Mouse (Mus musculus) limb, embryonic 14.5 days (tissue): Measurements from ENCODE around the gene Jmjd8. TPM values are rescaled to one million over a fixed set of nuclear protein-coding genes. Genes with fewer than 3 reads are reported as not detected.
A peak's percentile ranks its signal among the peaks of the same experiment; 100 is the strongest.
"Not testable (repeated sequence)": the region's sequence is repeated elsewhere in the genome, so short reads cannot be mapped to it uniquely, and the experiment has no call there.

Experiments used
- ATAC-seq: fragments of 200-750 bp; cut with Nextera tagmentation; 2 replicates; pipeline ENCODE4 v1.8.0; 2017; ENCODE audit warnings: low read depth, moderate number of reproducible peaks, moderate TSS enrichment; ENCODE audit not compliant: low FRiP score
- DNase-seq: peaks from one replicate; pipeline ENCODE4 v3.0.0-alpha.2; 2015; ENCODE audit warnings: low spot score
- H3K27ac ChIP-seq: fragments of 300-500 bp; sonication (generic); replicated peaks from 2 replicates; pipeline ENCODE4 v1.5.1; 2014; ENCODE audit warnings: low read depth, mild to moderate bottlenecking, low read length, moderate library complexity, mixed read lengths
- H3K27me3 ChIP-seq: fragments of 300-500 bp; sonication (generic); 2 replicates; pipeline ENCODE4 v1.6.1; 2014; ENCODE audit warnings: low read length, mixed read lengths; ENCODE audit not compliant: control insufficient read depth, insufficient read depth
- H3K36me3 ChIP-seq: fragments of 300-500 bp; sonication (generic); 2 replicates; pipeline ENCODE4 v1.6.1; 2014; ENCODE audit warnings: mild to moderate bottlenecking, low read length, moderate library complexity, mixed read lengths; ENCODE audit not compliant: control insufficient read depth, insufficient read depth
- H3K4me1 ChIP-seq: fragments of 300-500 bp; sonication (generic); 2 replicates; pipeline ENCODE4 v1.6.1; 2014; ENCODE audit warnings: antibody characterized with exemption, low read length, mixed read lengths; ENCODE audit not compliant: control insufficient read depth, insufficient read depth
- H3K4me2 ChIP-seq: fragments of 300-500 bp; sonication (generic); replicated peaks from 2 replicates; pipeline ENCODE4 v1.6.1; 2014; ENCODE audit warnings: low read depth, mild to moderate bottlenecking, low read length, moderate library complexity; ENCODE audit not compliant: severe bottlenecking
- H3K4me3 ChIP-seq: fragments of 300-500 bp; sonication (generic); replicated peaks from 2 replicates; pipeline ENCODE4 v1.5.1; 2014; ENCODE audit warnings: low read length
- H3K9ac ChIP-seq: fragments of 300-500 bp; sonication (generic); 2 replicates; pipeline ENCODE4 v1.6.1; 2014; ENCODE audit warnings: mild to moderate bottlenecking, low read depth, low read length, moderate library complexity; ENCODE audit not compliant: severe bottlenecking
- H3K9me3 ChIP-seq: fragments of 300-500 bp; sonication (generic); 2 replicates; pipeline ENCODE4 v1.6.1; 2016; ENCODE audit warnings: low read length; ENCODE audit not compliant: control insufficient read depth
- POLR2A ChIP-seq: fragments of 200-500 bp; IDR thresholded peaks from 2 replicates; pipeline ENCODE4 v1.8.0; 2012; ENCODE audit warnings: inconsistent platforms, mild to moderate bottlenecking, moderate library complexity, borderline replicate concordance; ENCODE audit not compliant: insufficient read depth, insufficient read length; ENCODE audit errors: extremely low read depth
- WGBS: fragments of 180-500 bp; shearing (Covaris S2); extraction: QIAGEN DNeasy Blood & Tissue Kit; methylation state at CpG from one replicate; pipeline ENCODE4 v1.1.7; 2014; 5-methylcytosine and 5-hydroxymethylcytosine counted together
- polyA plus RNA-seq, 2 experiments: library from polyadenylated mRNA; depleted of rRNA in 1 of 2; stranded (reverse) in 1 of 2; unstranded in 1 of 2; fragments of >200 nt; fragmentation: Nextera tagmentation in 1 of 2; extraction: Ambion mirVana in 1 of 2; gene quantifications; 2 replicates each; pipeline versions ENCODE4 v1.2.1 to v1.2.3; 2012 to 2014

The Jmjd8 gene
- polyA plus RNA-seq, 2 experiments, result 41.5 to 64.4 TPM

DNA sequence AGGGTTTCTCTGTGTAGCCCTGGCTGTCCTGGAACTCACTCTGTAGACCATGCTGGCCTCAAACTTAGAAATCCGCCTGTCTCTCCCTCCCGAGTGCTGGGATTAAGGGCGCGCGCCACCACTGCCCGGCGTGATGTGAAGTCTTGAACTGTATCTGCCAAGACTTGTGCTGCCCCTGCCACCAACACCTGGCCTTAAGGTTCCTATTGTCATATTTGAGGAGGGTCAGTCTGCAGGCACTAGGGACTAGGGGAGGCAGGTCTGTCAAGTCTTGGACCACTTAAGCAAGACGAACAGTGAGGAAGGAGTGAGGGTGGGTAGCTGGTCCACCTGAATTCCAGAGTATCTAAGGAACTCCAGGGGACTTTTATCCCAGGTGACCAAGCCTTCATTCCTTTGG lies 40.8 kb downstream of the Jmjd8 start:
- no peaks in the 10 kb centered on the region for H3K9me3 ChIP-seq
- WGBS, result 98% methylated on average over 8 of the region's 8 CpGs

DNA sequence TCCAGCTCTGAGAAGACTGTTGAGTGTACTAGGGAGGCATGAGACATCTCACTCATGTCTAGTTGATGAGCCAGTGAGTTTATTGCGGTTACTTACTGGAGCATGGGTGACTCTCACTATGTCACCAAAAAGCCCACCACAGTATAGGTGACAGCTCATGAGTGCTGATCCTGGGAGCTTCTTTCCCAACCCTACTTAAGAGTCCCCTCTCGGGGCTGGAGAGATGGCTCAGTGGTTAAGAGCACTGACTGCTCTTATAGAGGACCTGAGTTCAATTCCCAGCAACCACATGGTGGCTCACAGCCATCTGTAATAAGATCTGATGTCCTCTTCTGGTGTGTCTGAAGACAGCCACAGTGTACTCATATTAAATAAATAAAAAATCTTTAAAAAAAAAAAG lies 41.3 kb downstream of the Jmjd8 start:
- no peaks in the 10 kb centered on the region for H3K9me3 ChIP-seq
- no peak overlapping the region for H3K27ac ChIP-seq
- H3K4me3 ChIP-seq, result no peak overlapping the region
- H3K9ac ChIP-seq, result no peak overlapping the region
- H3K4me2 ChIP-seq, result no peak overlapping the region
- WGBS, result 92% methylated on average over 2 of the region's 2 CpGs
- peaks cover 12% of the 10 kb centered on the region for H3K4me1 ChIP-seq
- H3K27me3 ChIP-seq, result no peaks in the 10 kb centered on the region
- no peaks in the 10 kb centered on the region for H3K36me3 ChIP-seq
- no peak for DNase-seq
- no peak for ATAC-seq
- no peak for TF ChIP-seq POLR2A

More for the DNA sequence above, 40.8 kb downstream of the Jmjd8 start:
- H3K4me1 ChIP-seq, result peaks cover 12% of the 10 kb centered on the region
- no peak overlapping the region for H3K4me3 ChIP-seq
- no peaks in the 10 kb centered on the region for H3K36me3 ChIP-seq
- no peaks in the 10 kb centered on the region for H3K27me3 ChIP-seq
- DNase-seq (no peak), ATAC-seq (no peak)
- no peak overlapping the region for H3K4me2 ChIP-seq
- TF ChIP-seq POLR2A, result no peak
- H3K9ac ChIP-seq, result no peak overlapping the region
- no peak overlapping the region for H3K27ac ChIP-seq

DNA sequence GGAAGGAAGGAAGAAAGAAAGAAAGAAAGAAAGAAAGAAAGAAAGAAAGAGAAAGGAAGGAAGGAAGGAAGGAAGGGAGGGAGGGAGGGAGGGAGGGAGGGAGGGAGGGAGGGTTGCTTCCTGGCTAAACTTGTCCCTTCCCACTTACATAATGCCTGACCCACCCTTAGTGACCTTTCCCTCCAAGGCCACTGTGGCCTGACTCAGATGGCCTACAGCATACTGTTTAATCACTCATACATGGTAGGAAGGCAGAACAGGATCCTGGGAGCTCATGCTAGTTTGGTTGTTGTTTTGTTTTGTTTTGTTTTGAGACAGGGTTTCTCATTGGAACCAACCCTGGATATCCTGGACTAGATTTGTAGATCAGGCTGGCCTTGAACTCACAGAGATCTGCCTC lies 42.9 kb downstream of the Jmjd8 start:
- not testable (repeated sequence) for ATAC-seq, DNase-seq, H3K9me3 ChIP-seq, H3K27me3 ChIP-seq, H3K4me2 ChIP-seq, H3K4me3 ChIP-seq, H3K36me3 ChIP-seq, H3K27ac ChIP-seq, H3K9ac ChIP-seq
- peaks cover 20% of the 10 kb centered on the region for H3K4me1 ChIP-seq

DNA sequence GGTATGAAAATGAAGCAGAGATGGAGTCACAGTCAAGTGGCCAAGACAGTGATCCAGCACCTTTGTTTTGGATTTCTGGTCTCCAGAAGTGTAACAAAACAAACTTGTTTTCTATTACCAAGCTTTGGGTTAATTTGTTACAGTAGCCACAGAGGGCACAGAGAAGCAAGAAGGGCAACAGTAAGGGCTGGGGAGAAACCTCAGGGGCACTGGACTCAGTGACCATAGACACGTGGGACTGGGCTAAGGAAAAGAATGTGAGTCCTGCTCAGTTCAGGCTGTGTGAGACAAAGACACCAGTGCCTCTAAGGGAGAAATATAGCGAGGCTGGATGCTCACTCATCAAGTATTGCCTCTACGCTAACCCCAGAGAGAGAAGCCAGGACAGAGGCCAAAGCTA lies 44.0 kb downstream of the Jmjd8 start:
- Histone ChIP-seq H3K4me3 (no peak overlapping the region), H3K9ac (no peak overlapping the region), H3K27me3 (no peaks in the 10 kb centered on the region), H3K9me3 (no peaks in the 10 kb centered on the region), H3K36me3 (peaks cover 2% of the 10 kb centered on the region; the same call in 1 of the 2 replicates), H3K4me2 (no peak overlapping the region), H3K4me1 (peaks cover 18% of the 10 kb centered on the region), H3K27ac (no peak overlapping the region)
- no peak for TF ChIP-seq POLR2A
- WGBS, result 80% methylated on average over 3 of the region's 3 CpGs
- ATAC-seq (no peak), DNase-seq (no peak)

DNA sequence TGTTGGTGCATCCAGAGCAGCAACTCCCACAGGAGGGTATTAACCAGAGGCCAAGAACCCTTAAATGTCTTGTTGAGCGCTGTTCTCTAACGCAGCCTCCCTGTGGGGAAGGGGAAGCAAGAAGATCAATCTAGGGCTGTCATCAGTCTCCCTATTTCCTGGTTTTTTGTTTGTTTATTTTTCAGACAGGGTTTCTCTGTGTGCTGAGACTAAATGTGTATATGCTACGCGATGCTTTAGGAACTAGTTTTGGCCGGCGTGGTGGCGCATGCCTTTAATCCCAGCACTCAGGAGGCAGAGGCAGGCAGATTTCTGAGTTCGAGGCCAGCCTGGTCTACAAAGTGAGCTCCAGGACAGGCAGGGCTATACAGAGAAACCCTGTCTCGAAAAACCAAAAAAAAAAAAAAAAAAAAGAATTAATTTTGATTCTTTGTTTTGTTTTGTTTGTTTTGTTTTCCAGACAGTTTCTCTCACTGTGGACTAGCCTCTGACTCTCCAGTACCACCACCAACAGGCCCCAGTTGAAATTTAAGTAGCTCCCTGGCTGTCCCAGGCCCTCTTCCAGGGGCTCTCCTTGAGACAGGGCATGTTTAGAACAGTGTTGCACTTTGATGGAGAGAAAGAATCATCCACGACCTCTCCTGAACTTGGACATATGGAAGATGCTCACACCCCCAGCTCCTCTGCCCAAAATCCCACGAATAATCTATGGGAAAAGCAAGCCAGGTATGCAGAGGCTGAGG lies 44.9 kb downstream of the Jmjd8 start:
- Histone ChIP-seq H3K9me3 (no peaks in the 10 kb centered on the region), H3K4me2 (peak overlapping the region; percentile 88; the same call in 1 of the 2 replicates), H3K4me1 (peaks cover 15% of the 10 kb centered on the region), H3K27ac (no peak overlapping the region), H3K4me3 (0 out of 2 replicates have a peak overlapping the region, but pooled peaks have one; percentile 77), H3K9ac (no peak overlapping the region), H3K36me3 (peaks cover 11% of the 10 kb centered on the region), H3K27me3 (no peaks in the 10 kb centered on the region)
- ATAC-seq (no peak), DNase-seq (no peak)
- TF ChIP-seq POLR2A, result no peak
- 79% methylated on average over 11 of the region's 11 CpGs for WGBS
